Mouse (Mus musculus) layer of hippocampus, postnatal 14 days (tissue): Measurements from ENCODE around the gene Ms4a4c. TPM values are rescaled to one million over a fixed set of nuclear protein-coding genes. Genes with fewer than 3 reads are reported as not detected.
"Not testable (repeated sequence)": the region's sequence is repeated elsewhere in the genome, so short reads cannot be mapped to it uniquely, and the experiment has no call there.

Experiments used
- DNase-seq, 2 experiments: peaks; one replicate each; pipeline ENCODE4 v3.0.0; 2021 to 2022; ENCODE audit warnings: low spot score in 2 of 2, mixed read lengths in 1 of 2
- long read RNA-seq, 2 experiments: library from polyadenylated mRNA; stranded (forward); transcript quantifications; one replicate each; pipeline ENCODE4 v2.0.0; 2021
- total RNA-seq, 2 experiments: library from RNA; stranded (reverse); gene quantifications; 2 replicates each; pipeline ENCODE4 v1.2.3; 2021

The Ms4a4c gene
- total RNA-seq = not detected
- long read RNA-seq, experiment 1 = 0 reads
- long read RNA-seq, experiment 2 = 0 reads

DNA sequence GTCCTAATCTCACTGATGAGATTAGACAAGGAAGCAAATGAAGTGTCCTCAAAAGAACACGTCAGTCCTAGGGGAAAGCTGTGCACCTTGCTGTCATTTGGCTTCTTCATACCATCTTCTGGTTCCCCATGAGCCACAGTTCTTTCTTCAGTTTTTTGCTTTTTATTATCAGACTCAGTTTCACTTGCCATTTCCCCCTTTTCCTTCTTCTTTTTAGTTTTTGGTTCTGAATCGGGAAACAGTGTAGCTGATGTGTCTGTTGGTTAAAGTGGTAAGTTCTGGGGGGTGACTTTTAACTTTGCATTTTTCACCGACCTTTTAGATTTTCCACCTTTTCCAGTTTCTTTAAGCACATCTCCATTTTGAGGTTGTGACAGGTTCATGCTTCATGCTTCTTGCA lies at the start of gene Ms4a4c:
TSS of gene Ms4a4c (plus strand) at position 244 of the 400 bp plus-strand sequence.
- no peak for DNase-seq

DNA sequence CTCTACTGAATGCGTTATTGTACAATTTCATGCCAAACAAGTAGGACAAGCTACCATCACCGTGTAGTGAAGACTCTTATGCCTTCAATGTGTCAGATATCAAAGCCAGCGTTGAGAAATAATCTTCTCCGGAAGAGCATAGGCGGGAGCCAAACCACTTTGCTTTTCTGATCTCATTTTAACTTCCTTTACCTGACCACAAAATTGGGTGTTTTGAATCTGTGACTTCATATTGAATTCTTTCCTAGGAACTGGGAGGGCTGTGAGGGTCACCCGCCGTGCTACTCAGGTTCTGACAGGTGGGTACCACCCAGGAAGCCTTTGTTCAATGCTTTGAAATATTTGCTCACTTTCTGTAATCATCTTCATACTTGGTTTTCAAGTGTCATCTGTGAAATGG lies 48.8 kb upstream of the Ms4a4c start:
- DNase-seq = no peak

DNA sequence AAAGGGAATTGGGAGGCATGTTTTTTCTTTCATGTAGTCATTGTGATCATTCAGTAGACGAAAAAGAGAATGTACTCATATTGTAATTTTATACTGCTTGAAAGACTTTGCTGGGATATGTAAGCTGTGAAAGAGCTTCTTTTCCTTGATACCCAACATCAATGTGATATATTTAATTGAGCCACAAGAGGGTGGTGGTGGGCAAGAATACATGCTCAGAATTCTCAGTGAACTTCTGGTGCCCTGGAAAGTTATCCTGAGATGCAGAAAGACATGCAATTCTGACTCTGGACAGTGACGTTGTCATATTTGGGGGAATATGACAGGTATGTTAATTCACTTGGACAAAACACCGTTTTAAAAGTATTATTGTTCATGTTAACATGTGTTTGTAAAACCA lies 44.5 kb upstream of the Ms4a4c start:
- DNase-seq = peak in 1 of 2 experiments; percentile 28

DNA sequence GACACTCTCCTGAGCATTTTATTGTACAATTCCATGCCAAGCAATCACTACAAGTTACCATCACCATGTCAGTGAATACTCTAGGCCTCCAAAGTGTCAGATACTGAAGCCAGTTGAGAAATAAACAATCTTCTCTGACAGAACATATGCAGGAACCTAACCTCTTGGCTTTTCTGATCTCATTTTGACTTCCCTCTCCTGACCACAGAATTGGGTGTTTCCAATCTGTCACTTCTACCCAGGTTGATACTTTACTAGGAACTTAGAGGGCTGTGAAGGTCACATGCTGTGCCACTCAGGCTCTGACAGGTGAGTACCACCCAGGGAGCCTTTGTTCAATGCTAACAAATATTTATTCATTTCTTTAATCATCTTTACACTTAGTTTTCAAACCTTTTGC lies 42.6 kb upstream of the Ms4a4c start:
- DNase-seq = no peak

DNA sequence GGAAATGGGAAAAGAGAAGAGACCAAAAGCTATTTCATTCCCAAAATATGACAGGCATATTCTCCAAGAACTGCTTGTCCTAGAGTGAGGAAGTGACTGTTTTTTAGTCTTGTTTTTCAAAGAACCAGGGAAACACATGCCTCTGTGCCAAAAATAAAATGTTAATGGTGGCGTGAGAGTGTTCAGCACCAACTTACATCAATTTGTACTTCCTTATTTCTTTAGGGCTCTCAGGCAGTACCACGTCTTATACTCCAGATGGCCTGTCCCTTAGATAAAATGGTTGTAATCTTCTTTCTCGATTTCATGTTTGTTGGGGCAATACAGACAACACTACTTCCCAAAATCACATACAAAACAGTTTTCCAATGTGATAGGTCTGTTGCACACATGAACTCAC lies 36.3 kb upstream of the Ms4a4c start:
- DNase-seq = no peak

GRCm38 (mm10) chr19:11371181-11371580 lies 33.4 kb upstream of the Ms4a4c start:
- DNase-seq = no peak

DNA sequence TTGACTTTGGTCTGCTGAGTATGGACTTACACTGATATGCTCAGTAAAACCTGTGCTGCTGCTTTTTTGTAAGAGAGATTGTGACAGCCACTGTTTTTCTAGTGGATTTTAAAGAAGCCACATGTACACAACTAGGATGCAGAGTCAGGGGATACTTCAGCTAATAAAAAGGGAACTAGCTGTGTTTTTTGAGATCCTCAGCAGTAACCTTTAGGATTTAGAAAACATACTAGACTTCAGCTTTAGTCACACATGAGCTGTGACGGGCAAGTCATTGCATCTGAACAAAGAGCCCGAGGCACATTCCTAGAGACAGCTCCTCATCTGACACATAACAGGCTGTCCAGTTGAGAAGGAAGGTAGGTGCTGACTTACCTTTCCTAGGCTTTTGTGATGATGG lies 29.3 kb upstream of the Ms4a4c start, which contains the start of gene Ms4a4a:
TSS of gene Ms4a4a (plus strand) at position 251 of the 400 bp plus-strand sequence.
- DNase-seq = no peak

DNA sequence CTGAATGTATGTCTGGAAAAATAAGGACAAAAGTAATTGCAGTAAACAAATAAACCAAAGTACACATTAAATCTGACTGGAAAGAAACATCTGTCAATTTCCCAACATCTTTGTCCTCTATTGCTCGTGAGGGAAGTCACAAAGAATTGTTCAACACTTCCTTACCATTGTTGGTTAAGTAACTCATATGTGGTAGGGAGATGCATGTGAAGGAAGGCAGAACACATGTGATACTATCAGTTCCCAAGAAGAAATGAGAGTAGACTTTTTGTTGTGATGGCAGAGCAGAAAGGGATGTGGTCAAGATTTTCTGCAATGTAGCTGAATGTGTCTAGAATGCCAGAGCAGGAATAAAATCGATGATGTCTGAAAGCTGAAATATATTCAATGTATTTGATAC lies 28.2 kb upstream of the Ms4a4c start:
- no peak for DNase-seq

DNA sequence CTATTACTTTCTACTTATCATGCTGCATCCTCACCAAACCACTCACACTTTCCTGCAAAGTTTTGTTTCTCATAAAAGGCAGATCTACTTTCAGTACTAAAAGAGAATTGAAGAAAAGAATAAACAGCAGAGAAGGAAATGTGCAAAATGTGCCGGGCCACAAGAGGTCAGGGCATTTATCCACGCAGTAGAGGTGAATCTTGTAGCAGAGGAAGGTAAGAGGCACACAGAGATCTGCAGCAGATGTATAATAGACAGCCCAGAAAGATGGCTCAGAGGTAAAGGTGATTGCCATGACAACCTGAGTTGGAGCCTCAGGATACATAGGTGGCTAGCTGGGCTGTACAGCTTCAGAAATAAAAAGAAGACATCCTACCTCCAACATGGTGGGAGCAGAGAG lies 17.5 kb upstream of the Ms4a4c start:
- DNase-seq = no peak

DNA sequence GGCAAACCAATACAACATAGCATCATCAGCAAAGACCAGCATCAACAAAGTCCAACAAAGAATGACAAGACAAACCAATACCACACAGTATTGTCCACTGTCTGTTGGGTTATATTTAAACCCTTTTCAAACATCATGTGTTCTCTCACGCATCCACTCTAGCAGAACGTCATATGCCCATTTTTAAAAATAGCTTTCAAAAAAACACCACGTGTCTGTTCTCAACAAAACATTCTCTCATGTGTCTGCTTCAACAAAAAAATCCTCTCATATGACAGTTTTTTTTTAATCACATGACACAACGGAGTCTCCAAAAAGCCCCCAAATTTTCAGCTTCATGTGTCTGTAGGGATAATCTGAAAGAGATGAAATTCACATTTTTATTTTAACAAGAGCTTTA lies 16.9 kb upstream of the Ms4a4c start:
- no peak for DNase-seq

DNA sequence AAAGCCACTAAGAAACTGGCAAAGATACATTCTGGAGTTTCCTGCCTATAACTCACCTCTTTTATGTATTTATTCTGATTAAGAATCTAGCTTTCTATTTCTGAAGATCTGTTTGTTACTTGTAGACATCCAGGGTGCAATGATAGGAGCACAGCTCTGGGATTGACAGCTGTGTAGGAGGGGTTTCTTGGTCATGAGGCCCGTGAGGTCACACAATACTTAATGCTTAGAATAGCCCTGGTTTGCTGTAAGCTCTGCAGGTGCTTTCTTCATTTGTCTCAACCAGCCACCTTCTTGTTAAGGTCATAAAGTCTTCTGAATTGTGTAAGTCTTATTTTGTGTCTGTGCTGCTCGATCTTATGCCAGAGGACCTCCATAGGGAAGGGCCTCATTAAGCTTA lies 15.6 kb upstream of the Ms4a4c start:
- no peak for DNase-seq

DNA sequence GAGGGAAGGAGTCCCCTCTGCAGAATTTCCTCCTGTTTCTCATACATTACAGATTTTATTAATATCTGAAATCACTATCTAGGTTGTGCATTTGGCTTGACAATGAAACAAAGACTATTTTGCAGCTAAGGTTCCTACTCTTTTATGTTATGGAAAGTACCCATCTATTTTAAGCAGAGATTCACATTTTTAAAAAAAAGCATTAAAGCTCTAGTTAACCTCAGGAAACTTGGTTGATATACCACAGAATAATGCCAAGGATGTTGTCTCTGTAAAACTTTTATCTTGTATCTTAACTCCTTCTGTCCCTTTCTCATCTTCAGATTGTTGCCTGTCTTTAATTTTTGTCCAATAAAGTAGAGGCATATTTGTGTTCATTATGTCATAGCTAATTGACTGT lies 8.8 kb upstream of the Ms4a4c start:
- DNase-seq = no peak

GRCm38 (mm10) chr19:11407428-11407827 lies 2.9 kb downstream of the Ms4a4c start:
- DNase-seq = no peak

DNA sequence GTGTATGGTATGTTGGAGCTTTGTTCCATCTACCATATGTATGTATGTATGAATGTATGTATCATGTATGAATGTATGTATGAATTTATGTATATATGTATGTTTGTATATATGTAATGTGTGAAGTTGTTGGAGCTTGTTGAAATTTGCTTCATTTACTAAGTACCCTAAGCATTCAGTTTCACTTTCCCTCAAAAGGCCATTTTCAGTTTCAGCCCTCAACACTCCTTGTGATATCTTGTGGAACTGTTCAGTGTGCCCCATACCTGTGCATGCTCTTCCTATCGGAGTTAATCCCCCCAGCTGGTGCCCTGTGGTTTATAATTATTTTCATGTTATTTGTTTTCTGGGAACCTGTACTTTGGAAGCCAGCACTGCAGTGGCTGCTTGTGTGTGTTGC lies 4.0 kb downstream of the Ms4a4c start:
- DNase-seq = no peak

GRCm38 (mm10) chr19:11411640-11412039 lies 7.1 kb downstream of the Ms4a4c start:
- no peak for DNase-seq

- no peak for DNase-seq
These were observed 9.5 kb downstream of the Ms4a4c start for GRCm38 (mm10) chr19:11414084-11414483.

DNA sequence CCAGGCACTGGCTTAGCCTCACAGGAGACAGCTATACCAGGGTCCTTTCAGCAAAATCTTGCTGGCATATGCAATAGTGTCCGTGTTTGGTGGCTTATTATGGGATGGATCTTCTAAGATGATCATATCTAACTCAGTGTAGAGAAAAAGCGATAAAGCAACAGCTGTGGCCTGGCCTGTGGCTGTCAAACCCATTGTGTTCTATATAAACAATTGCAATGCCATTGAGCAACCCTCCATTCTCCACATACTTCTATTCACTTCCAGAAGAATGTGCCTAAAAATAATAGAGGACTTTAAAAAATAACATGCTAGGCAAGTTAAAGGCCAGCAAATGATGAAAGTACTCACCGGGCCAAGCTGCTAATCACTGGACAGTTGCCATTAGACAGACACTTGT lies 11.0 kb downstream of the Ms4a4c start:
- DNase-seq = no peak

- DNase-seq = not testable (repeated sequence)
These were observed 14.3 kb downstream of the Ms4a4c start for GRCm38 (mm10) chr19:11418865-11419264.

- not testable (repeated sequence) for DNase-seq
These were observed 26.6 kb downstream of the Ms4a4c start for GRCm38 (mm10) chr19:11431209-11431608.

DNA sequence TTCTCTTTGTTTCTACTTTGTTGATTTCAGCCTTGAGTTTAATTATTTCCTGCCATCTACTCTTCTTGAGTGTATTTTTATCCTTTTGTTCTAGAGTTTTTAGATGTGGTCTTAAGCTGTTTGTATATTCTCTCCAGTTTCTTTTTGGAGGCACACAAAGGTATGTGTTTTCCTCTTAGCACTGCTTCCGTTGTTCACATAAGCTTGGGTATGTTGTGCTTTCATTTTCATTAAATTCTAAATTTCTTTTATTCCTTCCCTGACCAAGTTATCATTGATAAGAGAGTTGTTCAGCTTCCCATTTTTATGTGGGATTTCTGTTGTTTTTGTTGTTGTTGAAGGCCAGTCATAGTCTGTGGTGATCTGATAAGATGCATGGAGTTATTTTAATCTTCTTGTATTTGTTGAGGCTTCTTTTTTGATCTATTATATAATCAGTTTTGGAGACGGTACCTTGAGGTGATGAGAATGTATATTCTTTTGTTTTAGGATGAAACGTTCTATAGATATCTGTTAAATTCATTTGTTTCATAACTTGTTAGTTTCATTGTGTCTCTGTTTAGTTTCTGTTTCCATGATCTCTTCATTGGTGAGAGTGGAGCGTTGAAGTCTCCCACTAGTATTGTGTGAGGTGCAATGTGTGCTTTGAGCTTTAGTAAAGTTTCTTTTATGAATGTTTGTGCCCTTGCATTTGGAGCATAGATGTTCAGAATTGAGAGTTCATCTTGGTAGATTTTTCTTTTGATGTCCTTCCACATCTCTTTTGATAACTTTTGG lies 30.7 kb downstream of the Ms4a4c start:
- DNase-seq = no peak

DNA sequence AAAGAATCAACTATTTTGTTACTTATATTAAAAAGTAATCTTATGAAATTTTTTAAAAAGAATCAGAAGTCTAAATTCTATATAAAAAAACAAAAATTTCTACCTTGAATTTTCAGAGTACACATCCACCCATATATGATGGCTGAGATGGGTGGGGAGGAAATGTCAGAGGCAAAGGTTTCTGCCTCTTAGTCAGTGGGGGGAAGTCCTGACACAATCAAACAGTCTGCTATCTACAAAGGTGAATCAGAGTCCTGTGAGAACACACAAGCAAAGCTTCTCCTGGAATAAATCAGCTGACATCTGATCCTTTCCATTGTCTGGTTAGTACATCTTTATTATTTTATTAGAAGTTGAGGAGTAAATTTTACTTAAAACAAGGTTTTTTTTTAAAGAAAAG lies 38.8 kb downstream of the Ms4a4c start, which contains the start of gene Ms4a4b:
TSS of gene Ms4a4b (plus strand) at position 216 of the 400 bp plus-strand sequence.
- DNase-seq = no peak

DNA sequence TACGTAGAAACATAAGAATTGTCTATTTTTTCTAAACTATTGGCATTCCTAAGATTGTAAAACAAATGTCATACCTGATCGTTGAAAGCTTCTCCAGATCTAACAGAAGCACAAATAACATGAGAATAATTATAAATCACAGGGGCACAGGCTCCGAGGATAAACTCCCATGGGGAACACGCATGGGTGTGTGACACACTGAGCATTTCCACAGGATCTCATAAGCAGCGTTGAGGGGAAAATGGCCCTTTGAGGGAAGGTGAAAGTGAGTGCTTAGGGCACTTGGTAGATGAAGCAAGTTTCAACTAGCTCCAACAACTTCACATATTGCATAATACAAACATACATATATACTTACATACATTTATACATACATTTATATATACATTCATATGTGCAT lies 39.4 kb downstream of the Ms4a4c start:
- DNase-seq = no peak

- no peak for DNase-seq
These were observed 42.7 kb downstream of the Ms4a4c start for GRCm38 (mm10) chr19:11447238-11447637.
